25 mouse cellular contexts compared by ENCODE assay signal in the genomic region with DNA sequence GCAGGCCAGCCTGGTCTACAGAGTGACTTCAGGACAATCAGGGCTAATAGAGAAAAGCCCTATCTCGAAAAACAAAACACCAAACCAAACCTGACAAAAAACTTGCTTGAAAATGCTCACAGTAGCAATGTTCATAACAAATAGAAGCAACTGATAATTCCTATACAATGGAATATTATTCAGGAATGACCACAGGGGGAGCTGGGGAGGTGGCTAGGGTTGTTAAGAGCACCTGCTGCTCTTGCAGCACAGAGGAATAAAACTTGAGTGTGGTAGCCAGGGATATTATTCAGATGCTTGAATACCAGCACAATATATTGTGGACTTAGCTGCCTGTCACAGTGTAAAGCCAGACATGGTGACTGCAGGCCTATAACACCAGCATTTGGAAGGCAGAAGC.
DNase-seq lines count a peak whose midpoint lies in the region; ATAC-seq and TF ChIP-seq lines count a peak whose summit lies in the region.
"Had no signal": no experiment of that assay in that cellular context is flagged by ENCODE, and none has a peak within 500 bp of the region (broad histone marks: within the 10 kb centered on the region; RNA-seq: fewer than 3 reads in every experiment).

No protein-coding gene starts in this region.

- H3K9ac ChIP-seq in heart, postnatal 0 days (replicated peaks; ENCODE audit: low read depth, low read length) = no peak overlapping the region
- H3K9ac ChIP-seq in midbrain, postnatal 0 days (replicated peaks; ENCODE audit: low read length, poor library complexity, severe bottlenecking) = no peak overlapping the region
- no peak overlapping the region for H3K9ac ChIP-seq in midbrain, embryonic 16.5 days (ENCODE audit: low read depth, low read length)
- no peak overlapping the region for H3K9ac ChIP-seq in stomach, postnatal 0 days (ENCODE audit: low read length)
- H3K9ac ChIP-seq: embryonic facial prominence, embryonic 13.5 days; heart, embryonic 13.5 days; hindbrain, embryonic 12.5 days; liver, embryonic 13.5 days; lung, embryonic 15.5 days had no signal

- 0 out of 2 replicates have a peak, but pooled peaks cover 10% of the 10 kb centered on the region for H3K4me1 ChIP-seq in heart, postnatal 0 days (ENCODE audit: control insufficient read depth, insufficient read depth)
- H3K4me1 ChIP-seq in lung, adult 2 months (ENCODE audit: control insufficient read depth, insufficient read depth, low read length) = peaks cover 6% of the 10 kb centered on the region; the same call in 1 of the 2 replicates
- H3K4me1 ChIP-seq in midbrain, postnatal 0 days (ENCODE audit: insufficient read depth, low read length) = 0 out of 2 replicates have a peak, but pooled peaks cover 8% of the 10 kb centered on the region
- H3K4me1 ChIP-seq in midbrain, embryonic 16.5 days (ENCODE audit: control insufficient read depth, insufficient read depth, low read length) = peaks cover 18% of the 10 kb centered on the region
- peaks cover 9% of the 10 kb centered on the region for H3K4me1 ChIP-seq in stomach, postnatal 0 days (replicated peaks; ENCODE audit: control insufficient read depth, insufficient read depth)
- H3K4me1 ChIP-seq: liver, embryonic 13.5 days; megakaryocyte, embryonic 14.5 days had no signal

- no peak overlapping the region for H3K4me3 ChIP-seq in heart, postnatal 0 days (ENCODE audit: low read depth, low read length)
- H3K4me3 ChIP-seq in lung, adult 2 months (replicated peaks; ENCODE audit: extremely low read depth, low read depth, low read length) = no peak overlapping the region
- no peak overlapping the region for H3K4me3 ChIP-seq in midbrain, postnatal 0 days (ENCODE audit: low read depth, low read length)
- H3K4me3 ChIP-seq in midbrain, embryonic 16.5 days (ENCODE audit: low read depth, low read length) = no peak overlapping the region
- H3K4me3 ChIP-seq in stomach, postnatal 0 days (ENCODE audit: low read depth, low read length) = no peak overlapping the region
- H3K4me3 ChIP-seq: embryonic facial prominence, embryonic 13.5 days; erythroblast, embryonic 14.5 days; heart, embryonic 13.5 days; hindbrain, embryonic 12.5 days; liver, embryonic 13.5 days; lung, embryonic 15.5 days; megakaryocyte, embryonic 14.5 days had no signal

- peak; percentile 27; the same call in 1 of the 2 replicates for TF ChIP-seq CTCF in heart, postnatal 0 days (IDR thresholded peaks at IDR 0.05; ENCODE audit: low read depth)
- peak; percentile 15; the same call in 1 of the 2 replicates for TF ChIP-seq CTCF in lung, adult 2 months (IDR thresholded peaks at IDR 0.05; ENCODE audit: insufficient read depth, low read length)
- TF ChIP-seq CTCF in midbrain, postnatal 0 days (IDR thresholded peaks at IDR 0.05) = peak; percentile 50
- peak; percentile 55 for TF ChIP-seq CTCF in stomach, postnatal 0 days (IDR thresholded peaks at IDR 0.05; ENCODE audit: low read depth)

- intact Hi-C loops in gastrocnemius, postnatal 36 days (cut with DNase I) = no loop called here

- DNase-seq in heart, postnatal 0 days (ENCODE audit: low spot score) = no peak
- DNase-seq in heart, adult 18-20 months = no peak
- DNase-seq in lung, adult 2 months = no peak
- DNase-seq in lung, postnatal 4 days = no peak
- DNase-seq in midbrain, postnatal 0 days (ENCODE audit: low spot score) = no peak
- peak; percentile 37 for DNase-seq in stomach, postnatal 0 days (ENCODE audit: low spot score)
- DNase-seq in gastrocnemius, postnatal 36 days = no peak
- DNase-seq: adrenal gland, adult 2 months; cerebellum, adult 18-20 months; embryo, embryonic 11 days; kidney, adult 9 months; kidney, postnatal 25 days; liver, embryonic 13.5 days; right cerebral cortex, postnatal 14 days; thymus, postnatal 14 days had no signal

- H3K4me2 ChIP-seq in heart, postnatal 0 days (ENCODE audit: low read depth, low read length) = no peak overlapping the region
- no peak overlapping the region for H3K4me2 ChIP-seq in midbrain, postnatal 0 days (ENCODE audit: low read depth, low read length, poor library complexity, severe bottlenecking)
- no peak overlapping the region for H3K4me2 ChIP-seq in midbrain, embryonic 16.5 days (ENCODE audit: low read length)
- H3K4me2 ChIP-seq in stomach, postnatal 0 days (replicated peaks; ENCODE audit: low read depth) = no peak overlapping the region
- H3K4me2 ChIP-seq: embryonic facial prominence, embryonic 13.5 days; heart, embryonic 13.5 days; hindbrain, embryonic 12.5 days; liver, embryonic 13.5 days; lung, embryonic 15.5 days had no signal

- 79% methylated on average over 1 of the region's 1 CpGs for whole genome bisulfite sequencing in heart, postnatal 0 days
- 86% methylated on average over 1 of the region's 1 CpGs for WGBS in lung, adult 2 months
- WGBS in midbrain, postnatal 0 days = 50% methylated on average over 1 of the region's 1 CpGs
- 64% methylated on average over 1 of the region's 1 CpGs for WGBS in midbrain, embryonic 16.5 days
- 84% methylated on average over 1 of the region's 1 CpGs for WGBS in stomach, postnatal 0 days

- no peak overlapping the region for H3K27ac ChIP-seq in heart, postnatal 0 days (ENCODE audit: low read depth)
- no peak overlapping the region for H3K27ac ChIP-seq in midbrain, postnatal 0 days (ENCODE audit: low read depth, low read length)
- H3K27ac ChIP-seq in midbrain, embryonic 16.5 days (ENCODE audit: low read length) = no peak overlapping the region
- no peak overlapping the region for H3K27ac ChIP-seq in stomach, postnatal 0 days (replicated peaks)
- H3K27ac ChIP-seq: embryonic facial prominence, embryonic 13.5 days; heart, embryonic 13.5 days; hindbrain, embryonic 12.5 days; liver, embryonic 13.5 days; lung, embryonic 15.5 days had no signal

- TF ChIP-seq POLR2A in lung, adult 2 months (IDR thresholded peaks at IDR 0.05; ENCODE audit: borderline replicate concordance, extremely low read depth, low read depth, low read length) = no peak

- H3K9me3 ChIP-seq in heart, postnatal 0 days (replicated peaks; ENCODE audit: control insufficient read depth, low read length) = no peaks in the 10 kb centered on the region
- no peaks in the 10 kb centered on the region for H3K9me3 ChIP-seq in midbrain, postnatal 0 days (ENCODE audit: low read length)
- H3K9me3 ChIP-seq in midbrain, embryonic 16.5 days (replicated peaks; ENCODE audit: control insufficient read depth, low read length, poor library complexity, severe bottlenecking) = no peaks in the 10 kb centered on the region
- no peaks in the 10 kb centered on the region for H3K9me3 ChIP-seq in stomach, postnatal 0 days (ENCODE audit: control insufficient read depth, low read length)
- H3K9me3 ChIP-seq: embryonic facial prominence, embryonic 13.5 days; G1E; heart, embryonic 13.5 days; hindbrain, embryonic 12.5 days; liver, embryonic 13.5 days; lung, embryonic 15.5 days; megakaryocyte, embryonic 14.5 days had no signal

- no peak for ATAC-seq in heart, postnatal 0 days (ENCODE audit: insufficient read depth, low read depth)
- no peak for ATAC-seq in midbrain, postnatal 0 days (ENCODE audit: low FRiP score)
- ATAC-seq in midbrain, embryonic 16.5 days = no peak
- no peak for ATAC-seq in stomach, postnatal 0 days (ENCODE audit: low FRiP score, low TSS enrichment)
- ATAC-seq: forebrain, embryonic 14.5 days; inflammation-experienced regulatory T-cells, adult 6 months had no signal

- no peak for TF ChIP-seq EP300 in heart, postnatal 0 days (IDR thresholded peaks at IDR 0.05; ENCODE audit: low read depth)
- no peak for TF ChIP-seq EP300 in stomach, postnatal 0 days (optimal IDR thresholded peaks at IDR 0.05)

- no peaks in the 10 kb centered on the region for H3K27me3 ChIP-seq in heart, postnatal 0 days (ENCODE audit: control insufficient read depth, insufficient read depth, low read length)
- H3K27me3 ChIP-seq in midbrain, postnatal 0 days (ENCODE audit: insufficient read depth, low read length) = no peaks in the 10 kb centered on the region
- H3K27me3 ChIP-seq in midbrain, embryonic 16.5 days (ENCODE audit: control insufficient read depth, insufficient read depth, low read depth, low read length) = no peaks in the 10 kb centered on the region
- H3K27me3 ChIP-seq in stomach, postnatal 0 days (ENCODE audit: control insufficient read depth, insufficient read depth, low read length) = no peaks in the 10 kb centered on the region
- H3K27me3 ChIP-seq: embryonic facial prominence, embryonic 13.5 days; heart, embryonic 13.5 days; hindbrain, embryonic 12.5 days; liver, embryonic 13.5 days; lung, embryonic 15.5 days had no signal

- no peaks in the 10 kb centered on the region for H3K36me3 ChIP-seq in heart, postnatal 0 days (replicated peaks; ENCODE audit: control insufficient read depth, insufficient read depth, low read length)
- no peaks in the 10 kb centered on the region for H3K36me3 ChIP-seq in midbrain, postnatal 0 days (ENCODE audit: insufficient read depth, low read length)
- H3K36me3 ChIP-seq in midbrain, embryonic 16.5 days (ENCODE audit: control insufficient read depth, insufficient read depth, low read length) = no peaks in the 10 kb centered on the region
- H3K36me3 ChIP-seq in stomach, postnatal 0 days (ENCODE audit: control insufficient read depth, insufficient read depth, low read length) = no peaks in the 10 kb centered on the region
- H3K36me3 ChIP-seq: embryonic facial prominence, embryonic 13.5 days; heart, embryonic 13.5 days; hindbrain, embryonic 12.5 days; liver, embryonic 13.5 days; lung, embryonic 15.5 days had no signal
